Mouse (Mus musculus): ENCODE measurements at regions not wholly inside any gene's neighbourhood (a gene's known extent, or its start where the extent isn't known, plus 50 kb on each side); places are given as distances from the start of the nearest gene placed in this dataset.

DNA sequence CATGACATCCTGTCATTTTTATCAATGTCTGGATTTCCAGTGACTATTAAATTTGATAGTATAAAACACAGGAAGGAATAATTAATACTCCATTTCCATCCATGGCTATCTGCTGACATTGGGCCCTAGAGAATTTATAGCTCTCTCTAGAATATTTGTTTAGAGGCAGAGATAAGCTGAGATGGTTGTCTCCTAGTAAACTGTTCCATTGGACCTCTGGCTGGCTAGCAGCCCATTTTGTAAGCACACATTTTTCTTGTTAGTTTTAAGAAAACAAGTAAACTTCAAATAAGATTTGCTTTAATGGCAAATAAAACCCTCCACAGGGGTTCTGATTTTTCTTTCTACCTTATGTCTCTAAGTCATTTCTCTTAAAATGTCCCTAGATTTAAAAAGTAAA, 288.9 kb downstream of the C1d start:
- TF ChIP-seq CTCF (IDR thresholded peaks at IDR 0.05; ENCODE audit: low read depth, low read length) (no peak), GATA1 (IDR thresholded peaks at IDR 0.05; ENCODE audit: borderline replicate concordance, low read length) (no peak), GATA2 (IDR thresholded peaks at IDR 0.05; ENCODE audit: borderline replicate concordance, low read depth, low read length) (no peak), TAL1 (conservative IDR thresholded peaks at IDR 0.05; ENCODE audit: low read depth, low read length) (no peak), POLR2AphosphoS5 (IDR thresholded peaks at IDR 0.05; ENCODE audit: insufficient replicate concordance, low read depth, low read length) (no peak)

Measured in G1E (cell line).